Mouse (Mus musculus) midbrain, embryonic 10.5 days (tissue): ENCODE measurements around the gene Zfp229. TPM values are rescaled to one million over a fixed set of nuclear protein-coding genes. Genes with fewer than 3 reads are reported as not detected.
A peak's percentile ranks its signal among the peaks of the same experiment; 100 is the strongest.
"Not testable (repeated sequence)": the region's sequence is repeated elsewhere in the genome, so short reads cannot be mapped to it uniquely, and the experiment has no call there.

Source experiments
- DNase-seq: peaks from one replicate; pipeline ENCODE4 v3.0.0-alpha.2; 2017; ENCODE audit warnings: low spot score
- H3K27ac ChIP-seq: fragments of 300-500 bp; sonication (generic); replicated peaks from 2 replicates; pipeline ENCODE4 v1.5.1; 2016; ENCODE audit warnings: mild to moderate bottlenecking
- H3K27me3 ChIP-seq: fragments of 300-500 bp; sonication (generic); 2 replicates; pipeline ENCODE4 v1.6.1; 2016; ENCODE audit warnings: low read depth, mild to moderate bottlenecking; ENCODE audit not compliant: poor library complexity, severe bottlenecking
- H3K36me3 ChIP-seq: fragments of 300-500 bp; sonication (generic); 2 replicates; pipeline ENCODE4 v1.6.1; 2016; ENCODE audit warnings: mild to moderate bottlenecking, moderate library complexity
- H3K4me1 ChIP-seq: fragments of 300-500 bp; sonication (generic); 2 replicates; pipeline ENCODE4 v1.6.1; 2016
- H3K4me3 ChIP-seq: fragments of 300-500 bp; sonication (generic); 2 replicates; pipeline ENCODE4 v1.5.1; 2016; ENCODE audit warnings: mild to moderate bottlenecking, moderate library complexity
- H3K9me3 ChIP-seq: fragments of 300-500 bp; sonication (generic); replicated peaks from 2 replicates; pipeline ENCODE4 v1.6.1; 2016; ENCODE audit warnings: mild to moderate bottlenecking
- WGBS: fragments of 180-500 bp; shearing (Covaris S2); methylation state at CpG from one replicate; pipeline ENCODE4 v1.1.7; 2016; 5-methylcytosine and 5-hydroxymethylcytosine counted together
- polyA plus RNA-seq: library from polyadenylated mRNA; unstranded; fragments of >200 nt; fragmentation: Nextera tagmentation; extraction: Ambion mirVana; gene quantifications from 2 replicates; pipeline ENCODE4 v1.2.1, GENCODE M21; 2016

Zfp229 gene
- 7.8 and 9.7 TPM in 2 replicates for polyA plus RNA-seq

DNA sequence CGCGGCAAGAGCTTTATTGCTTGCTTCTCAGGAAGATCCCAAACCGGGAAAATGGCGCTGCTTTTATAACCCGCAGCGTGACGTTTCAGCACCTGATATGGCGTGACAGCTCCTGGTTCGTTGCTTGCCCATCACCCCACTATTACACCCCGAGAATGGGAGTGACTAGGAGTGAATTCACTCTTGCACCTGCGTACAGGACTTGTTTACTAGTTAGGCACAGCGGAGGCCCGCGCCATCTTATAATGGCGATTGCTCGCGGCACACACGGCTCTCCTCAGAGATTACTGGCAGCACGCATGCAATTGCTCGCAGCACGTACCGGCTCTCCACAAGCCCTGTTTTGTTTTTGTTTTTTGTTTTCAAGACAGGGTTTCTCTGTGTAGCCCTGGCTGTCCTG lies at the start of gene Zfp229:
Gene Zfp229 (plus strand): TSS at position 301 of the 400 bp plus-strand sequence.
- H3K27ac ChIP-seq, H3K27me3 ChIP-seq, H3K4me3 ChIP-seq, DNase-seq, H3K36me3 ChIP-seq, H3K9me3 ChIP-seq: not testable (repeated sequence)
- H3K4me1 ChIP-seq: peaks cover 11% of the 10 kb centered on the region
- 95% methylated on average over 15 of the region's 22 CpGs for WGBS

DNA sequence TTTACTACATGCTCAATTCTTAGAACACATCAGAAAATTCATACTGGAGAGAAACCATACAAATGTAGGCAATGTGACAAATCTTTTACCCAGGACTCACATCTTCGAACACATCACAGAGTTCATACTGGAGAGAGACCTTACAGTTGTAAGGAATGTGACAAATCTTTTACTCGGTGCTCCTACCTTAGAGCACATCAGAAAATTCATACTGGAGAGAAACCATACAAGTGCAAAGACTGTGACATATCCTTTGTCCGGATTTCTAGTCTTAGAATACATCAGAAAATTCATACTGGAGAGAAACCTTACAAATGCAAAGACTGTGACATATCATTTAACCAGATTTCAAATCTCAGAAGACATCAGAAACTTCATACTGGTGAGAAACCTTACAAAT lies 39.0 kb upstream of the Zfp229 start, which contains the start of gene Gm10226:
Gene Gm10226 (plus strand): TSS at position 301 of the 400 bp plus-strand sequence.
- H3K4me1 ChIP-seq: no peaks in the 10 kb centered on the region
- no peaks in the 10 kb centered on the region for H3K27me3 ChIP-seq
- H3K9me3 ChIP-seq: no peaks in the 10 kb centered on the region
- H3K4me3 ChIP-seq: no peak within 1 kb of the TSS
- H3K36me3 ChIP-seq: peaks cover 58% of the 10 kb centered on the region
- H3K27ac ChIP-seq: no peak within 1 kb of the TSS
- DNase-seq: no peak
- 87% methylated on average over 3 of the region's 3 CpGs for WGBS

- Histone ChIP-seq H3K27me3 (no peaks in the 10 kb centered on the region), H3K36me3 (peaks cover 50% of the 10 kb centered on the region), H3K4me1 (no peaks in the 10 kb centered on the region), H3K4me3 (no peak overlapping the region), H3K9me3 (no peaks in the 10 kb centered on the region), H3K27ac (no peak overlapping the region)
- DNase-seq: no peak
- WGBS: 83% methylated on average over 3 of the region's 3 CpGs
These were observed 37.3 kb upstream of the Zfp229 start for GRCm38 (mm10) chr17:21693342-21693741.

GRCm38 (mm10) chr17:21696073-21696472 lies 34.5 kb upstream of the Zfp229 start:
- Histone ChIP-seq H3K36me3 (peaks cover 23% of the 10 kb centered on the region), H3K27me3 (no peaks in the 10 kb centered on the region), H3K4me3 (no peak overlapping the region), H3K9me3 (no peaks in the 10 kb centered on the region), H3K27ac (no peak overlapping the region), H3K4me1 (no peaks in the 10 kb centered on the region)
- DNase-seq: no peak

- no peak overlapping the region; the same call in 1 of the 2 replicates for H3K27ac ChIP-seq
- WGBS: 56% methylated on average over 5 of the region's 5 CpGs
- H3K9me3 ChIP-seq: no peaks in the 10 kb centered on the region
- H3K27me3 ChIP-seq: no peaks in the 10 kb centered on the region
- H3K36me3 ChIP-seq: no peaks in the 10 kb centered on the region
- H3K4me3 ChIP-seq: no peak overlapping the region
- DNase-seq: no peak
- peaks cover 7% of the 10 kb centered on the region; the same call in 1 of the 2 replicates for H3K4me1 ChIP-seq
These were observed 28.0 kb upstream of the Zfp229 start for GRCm38 (mm10) chr17:21702281-21703240.

DNA sequence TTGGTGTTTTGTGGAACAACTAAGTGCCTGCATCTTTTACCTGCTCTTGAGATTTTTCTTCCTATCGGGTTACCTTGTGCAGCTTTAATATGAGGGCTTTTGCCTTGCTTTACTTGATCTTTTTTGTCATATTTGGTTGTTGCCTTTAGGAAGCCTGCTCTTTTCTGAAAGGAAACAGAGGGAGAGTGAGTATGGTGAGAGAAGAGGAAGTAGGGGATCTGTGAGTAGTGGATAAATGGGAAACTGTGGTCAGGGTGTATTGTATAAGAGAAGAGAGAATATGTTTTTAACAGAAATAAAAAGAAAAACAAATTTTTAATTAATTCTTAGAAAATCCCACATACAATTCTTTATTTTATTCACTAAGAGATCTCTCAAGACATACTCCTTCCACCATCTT lies 27.2 kb upstream of the Zfp229 start:
- DNase-seq: no peak
- no peak overlapping the region for H3K27ac ChIP-seq
- no peak overlapping the region for H3K4me3 ChIP-seq
- H3K36me3 ChIP-seq: no peaks in the 10 kb centered on the region
- H3K4me1 ChIP-seq: peaks cover 10% of the 10 kb centered on the region
- H3K27me3 ChIP-seq: no peaks in the 10 kb centered on the region
- no peaks in the 10 kb centered on the region for H3K9me3 ChIP-seq
- 87% methylated on average over 1 of the region's 1 CpGs for WGBS

GRCm38 (mm10) chr17:21707343-21707996 lies 23.1 kb upstream of the Zfp229 start, which contains the start of gene Zfp760:
TSS of gene Zfp760 (plus strand) at chr17:21707741.
- no peaks in the 10 kb centered on the region for H3K27me3 ChIP-seq
- peak within 1 kb of the TSS; percentile 70 for H3K4me3 ChIP-seq
- H3K4me1 ChIP-seq: peaks cover 15% of the 10 kb centered on the region
- H3K27ac ChIP-seq: peak within 1 kb of the TSS; percentile 93
- peak; percentile 87 for DNase-seq
- H3K9me3 ChIP-seq: no peaks in the 10 kb centered on the region
- WGBS: 5% methylated on average over 26 of the region's 26 CpGs
- H3K36me3 ChIP-seq: peaks cover 25% of the 10 kb centered on the region

GRCm38 (mm10) chr17:21708401-21708800 lies 22.2 kb upstream of the Zfp229 start:
- peak overlapping the region; percentile 93; the same call in 1 of the 2 replicates for H3K27ac ChIP-seq
- H3K36me3 ChIP-seq: peaks cover 34% of the 10 kb centered on the region
- no peaks in the 10 kb centered on the region for H3K27me3 ChIP-seq
- peak overlapping the region; percentile 70 for H3K4me3 ChIP-seq
- peaks cover 12% of the 10 kb centered on the region for H3K4me1 ChIP-seq
- DNase-seq: no peak
- WGBS: 65% methylated on average over 2 of the region's 2 CpGs
- H3K9me3 ChIP-seq: no peaks in the 10 kb centered on the region

DNA sequence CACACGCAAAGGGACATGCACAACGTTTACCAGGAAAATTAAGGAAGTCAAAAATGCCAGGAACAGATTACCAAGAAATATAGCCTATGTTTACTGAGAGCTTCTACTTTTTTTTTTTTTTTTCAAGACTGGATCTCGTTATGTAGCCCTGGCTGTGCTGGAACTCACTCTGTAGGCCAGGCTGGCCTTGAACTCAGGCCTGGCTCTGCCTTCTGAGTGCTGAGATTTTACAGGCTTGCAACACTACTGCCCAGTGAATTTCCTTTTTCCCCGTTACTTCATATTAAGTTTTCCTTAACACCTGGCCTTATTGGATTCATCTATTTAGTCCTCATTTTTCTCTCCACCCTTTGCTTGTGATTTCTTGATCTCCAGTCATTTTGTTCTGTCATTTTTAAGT lies 2.5 kb downstream of the Zfp229 start:
- H3K27ac ChIP-seq: peak overlapping the region; percentile 93
- H3K9me3 ChIP-seq: no peaks in the 10 kb centered on the region
- peak overlapping the region; percentile 76 for H3K4me3 ChIP-seq
- no peaks in the 10 kb centered on the region for H3K27me3 ChIP-seq
- no peak for DNase-seq
- peaks cover 18% of the 10 kb centered on the region for H3K36me3 ChIP-seq
- H3K4me1 ChIP-seq: peaks cover 11% of the 10 kb centered on the region
- 85% methylated on average over 4 of the region's 4 CpGs for WGBS

- no peaks in the 10 kb centered on the region for H3K27me3 ChIP-seq
- H3K4me1 ChIP-seq: peaks cover 11% of the 10 kb centered on the region
- peak overlapping the region; percentile 93 for H3K27ac ChIP-seq
- DNase-seq: peak; percentile 85
- peak overlapping the region; percentile 76 for H3K4me3 ChIP-seq
- WGBS: under 1% methylated on average over 27 of the region's 27 CpGs
- H3K9me3 ChIP-seq: no peaks in the 10 kb centered on the region
- H3K36me3 ChIP-seq: peaks cover 21% of the 10 kb centered on the region
These were observed 3.0 kb downstream of the Zfp229 start for GRCm38 (mm10) chr17:21733529-21734031.

DNA sequence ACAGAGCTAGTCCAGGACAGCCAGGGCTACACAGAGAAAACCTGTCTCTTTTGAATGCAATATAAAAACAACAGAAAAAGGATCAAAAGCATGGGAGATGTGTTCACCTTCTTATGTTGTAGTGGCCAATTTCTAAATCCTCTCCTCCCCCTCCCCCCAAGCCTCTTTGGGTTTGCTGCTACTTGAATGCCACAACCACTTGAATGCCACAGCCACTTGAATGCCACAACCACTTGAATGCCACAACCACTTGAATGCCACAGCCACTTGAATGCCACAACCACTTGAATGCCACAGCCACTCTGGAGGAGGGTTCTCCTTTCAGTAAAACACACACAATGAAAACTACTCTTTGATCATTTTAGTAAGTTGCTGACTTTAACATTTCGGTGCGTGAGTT lies 22.2 kb downstream of the Zfp229 start:
- WGBS: 73% methylated on average over 2 of the region's 2 CpGs
- H3K9me3 ChIP-seq: no peaks in the 10 kb centered on the region
- H3K4me1 ChIP-seq: peaks cover 20% of the 10 kb centered on the region
- H3K27me3 ChIP-seq: no peaks in the 10 kb centered on the region
- no peak overlapping the region for H3K4me3 ChIP-seq
- peaks cover 1% of the 10 kb centered on the region; the same call in 1 of the 2 replicates for H3K36me3 ChIP-seq
- no peak for DNase-seq
- no peak overlapping the region for H3K27ac ChIP-seq

DNA sequence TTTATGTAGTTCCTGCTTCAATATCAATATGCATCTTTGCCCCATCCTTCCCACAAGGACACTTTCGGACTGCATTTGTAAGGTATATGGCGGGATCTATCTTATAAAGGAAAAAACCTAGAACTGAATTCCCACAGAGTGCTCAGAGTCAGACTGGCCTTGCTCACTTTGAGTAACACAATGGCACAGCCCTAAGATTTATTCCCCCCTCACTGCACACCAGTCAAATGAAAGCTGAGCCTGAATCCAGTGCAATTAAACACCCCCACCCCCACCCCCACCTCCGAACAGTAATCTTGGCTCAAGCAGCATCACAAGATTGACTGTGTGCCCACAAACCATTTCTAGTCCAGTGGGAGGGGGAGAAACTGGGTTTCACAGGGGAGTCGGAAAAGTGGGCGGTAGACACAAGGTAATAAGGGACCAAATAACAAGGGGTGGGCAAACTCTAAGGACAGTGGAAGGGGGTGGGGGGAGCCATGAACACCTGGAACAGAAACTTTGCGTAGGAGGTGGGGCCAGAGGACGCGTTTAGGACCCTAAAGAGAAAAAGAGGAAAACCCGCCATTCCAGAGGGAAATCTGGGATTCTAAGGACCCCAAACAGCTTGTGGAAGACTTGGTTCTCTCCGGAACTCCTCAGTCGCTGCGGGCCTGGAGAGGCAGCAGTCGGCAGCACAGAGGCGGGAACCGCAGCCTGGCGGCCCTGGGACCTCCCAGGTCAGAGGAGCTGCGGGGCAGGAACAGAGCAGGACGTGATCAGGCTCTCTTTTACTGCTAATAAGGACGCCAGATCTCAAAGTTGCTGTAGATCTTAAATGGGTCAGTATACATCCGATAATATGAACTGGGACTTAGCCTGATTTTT lies 23.0 kb downstream of the Zfp229 start:
- Histone ChIP-seq H3K9me3 (no peaks in the 10 kb centered on the region), H3K4me3 (peak overlapping the region; percentile 53), H3K36me3 (no peaks in the 10 kb centered on the region), H3K27ac (peak overlapping the region; percentile 74), H3K4me1 (peaks cover 20% of the 10 kb centered on the region), H3K27me3 (no peaks in the 10 kb centered on the region)
- peak; percentile 58 for DNase-seq
- WGBS: 13% methylated on average over 20 of the region's 20 CpGs
